Mouse (Mus musculus): ENCODE results near the gene Akr1c18. TPM values are rescaled to one million over a fixed set of nuclear protein-coding genes. Genes with fewer than 3 reads are reported as not detected.

Gene Akr1c18
- total and polyA plus RNA-seq, 2 experiments from 2014 or later = not detected

DNA sequence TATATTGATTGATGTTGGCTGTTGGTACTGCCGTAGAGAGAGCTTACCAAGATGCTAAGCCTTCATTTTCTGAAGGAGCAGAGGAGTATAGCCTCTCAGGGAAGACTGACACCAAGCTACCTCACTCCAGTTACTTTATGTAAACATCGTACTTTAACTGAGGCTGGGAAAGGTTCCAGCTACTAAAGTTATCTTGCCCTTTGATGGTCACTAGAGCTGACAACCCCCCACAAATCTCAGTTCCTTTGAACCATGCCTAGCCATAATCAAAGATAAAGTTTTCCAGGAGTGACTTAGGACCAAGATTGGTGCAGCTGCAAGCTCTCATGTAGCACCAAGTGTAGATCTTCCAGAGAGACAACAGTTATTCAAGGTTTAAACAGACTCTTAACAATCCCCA, 22.5 kb upstream of the Akr1c18 start:
- H3K4me2 ChIP-seq (ENCODE audit: low read depth, low read length) = no peak overlapping the region
- H3K9me3 ChIP-seq (ENCODE audit: low read length) = no peaks in the 10 kb centered on the region
- H3K27me3 ChIP-seq (ENCODE audit: insufficient read depth, low read length) = no peaks in the 10 kb centered on the region
- ATAC-seq (no peak), DNase-seq (ENCODE audit: low spot score) (no peak)
- H3K9ac ChIP-seq (replicated peaks; ENCODE audit: low read length) = no peak overlapping the region
- no peak overlapping the region for H3K27ac ChIP-seq
- no peak for TF ChIP-seq CTCF (IDR thresholded peaks at IDR 0.05; ENCODE audit: low read depth)
- no peaks in the 10 kb centered on the region for H3K36me3 ChIP-seq (ENCODE audit: insufficient read depth, low read length)
- WGBS = 71% methylated on average over 2 of the region's 2 CpGs
- no peak overlapping the region for H3K4me3 ChIP-seq (ENCODE audit: low read length)
- no peaks in the 10 kb centered on the region for H3K4me1 ChIP-seq (ENCODE audit: insufficient read depth, low read length)

DNA sequence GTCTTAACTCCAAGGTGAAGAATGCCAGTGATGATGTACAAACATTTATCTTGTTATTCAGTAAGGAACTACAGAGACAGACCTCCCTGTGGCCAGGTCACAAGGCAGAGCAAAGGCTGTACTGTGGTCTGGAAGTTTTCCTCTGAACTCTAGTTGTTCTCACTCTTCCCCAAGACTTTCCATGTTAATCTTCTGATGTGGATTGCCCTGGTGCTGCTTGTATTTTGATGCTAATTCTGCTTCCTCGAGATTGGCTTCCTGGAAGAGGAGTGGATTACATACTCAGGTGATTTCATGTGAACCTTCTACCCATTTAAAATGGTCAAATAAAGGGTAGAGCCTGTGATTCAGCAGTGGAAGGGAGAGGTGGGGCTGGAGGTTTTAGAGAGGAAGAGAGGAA, 17.6 kb upstream of the Akr1c18 start:
- Histone ChIP-seq H3K9me3 (ENCODE audit: low read length) (no peaks in the 10 kb centered on the region), H3K27ac (no peak overlapping the region), H3K27me3 (ENCODE audit: insufficient read depth, low read length) (no peaks in the 10 kb centered on the region), H3K4me1 (ENCODE audit: insufficient read depth, low read length) (no peaks in the 10 kb centered on the region), H3K4me3 (ENCODE audit: low read length) (no peak overlapping the region), H3K36me3 (ENCODE audit: insufficient read depth, low read length) (no peaks in the 10 kb centered on the region), H3K9ac (replicated peaks; ENCODE audit: low read length) (no peak overlapping the region), H3K4me2 (ENCODE audit: low read depth, low read length) (no peak overlapping the region)
- WGBS = 44% methylated on average over 1 of the region's 1 CpGs
- DNase-seq (ENCODE audit: low spot score) (no peak), ATAC-seq (no peak)
- no peak for TF ChIP-seq CTCF (IDR thresholded peaks at IDR 0.05; ENCODE audit: low read depth)

DNA sequence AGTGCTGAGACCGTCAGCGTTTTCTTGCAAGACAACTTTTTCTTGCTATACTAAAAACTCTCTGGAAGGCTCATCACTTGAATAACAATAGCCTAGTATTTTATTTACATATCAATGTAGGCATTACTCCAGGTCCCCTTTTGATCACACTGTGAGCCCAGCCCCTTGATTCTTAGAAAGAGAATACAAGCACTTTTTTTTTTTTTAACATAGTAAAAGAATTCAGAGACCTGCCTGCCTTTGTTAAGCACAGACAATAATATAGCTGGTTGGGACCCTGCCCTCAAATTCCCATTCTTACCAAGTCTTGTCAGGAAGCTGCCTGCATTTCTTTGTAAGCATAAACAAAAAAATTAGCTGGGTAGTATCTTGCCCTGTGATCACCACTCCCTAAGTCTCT, 4.8 kb upstream of the Akr1c18 start:
- Histone ChIP-seq H3K9me3 (ENCODE audit: low read length) (peaks cover 4% of the 10 kb centered on the region; the same call in 1 of the 2 replicates), H3K36me3 (ENCODE audit: insufficient read depth, low read length) (no peaks in the 10 kb centered on the region), H3K27ac (no peak overlapping the region), H3K4me3 (ENCODE audit: low read length) (no peak overlapping the region), H3K4me1 (ENCODE audit: insufficient read depth, low read length) (no peaks in the 10 kb centered on the region), H3K4me2 (ENCODE audit: low read depth, low read length) (no peak overlapping the region), H3K27me3 (ENCODE audit: insufficient read depth, low read length) (no peaks in the 10 kb centered on the region), H3K9ac (replicated peaks; ENCODE audit: low read length) (no peak overlapping the region)
- no peak for ATAC-seq
- TF ChIP-seq CTCF (IDR thresholded peaks at IDR 0.05; ENCODE audit: low read depth) = no peak
- DNase-seq (ENCODE audit: low spot score) = no peak
- 25% methylated on average over 2 of the region's 2 CpGs for WGBS

DNA sequence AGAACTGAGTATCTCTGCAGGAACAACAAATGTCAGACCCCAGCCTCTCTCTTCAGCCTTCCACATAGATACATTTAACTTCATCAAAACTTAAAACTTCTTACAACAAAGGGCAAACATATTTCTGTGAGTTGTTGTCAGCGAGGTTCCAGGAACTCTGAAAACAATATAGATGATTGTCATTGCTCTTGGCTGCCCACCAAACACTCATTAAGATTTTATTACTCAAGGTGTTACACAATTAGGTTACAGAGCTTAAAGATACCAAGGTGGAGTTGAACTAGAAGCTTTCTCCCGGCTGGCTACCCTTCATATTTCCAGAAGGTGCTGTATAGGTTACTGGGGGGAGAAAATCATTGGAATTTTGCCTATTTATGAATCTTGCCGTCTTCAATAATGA, 3.1 kb upstream of the Akr1c18 start:
- Histone ChIP-seq H3K9ac (replicated peaks; ENCODE audit: low read length) (no peak overlapping the region), H3K4me2 (ENCODE audit: low read depth, low read length) (no peak overlapping the region), H3K27me3 (ENCODE audit: insufficient read depth, low read length) (no peaks in the 10 kb centered on the region), H3K4me1 (ENCODE audit: insufficient read depth, low read length) (no peaks in the 10 kb centered on the region), H3K36me3 (ENCODE audit: insufficient read depth, low read length) (no peaks in the 10 kb centered on the region), H3K9me3 (ENCODE audit: low read length) (peaks cover 4% of the 10 kb centered on the region; the same call in 1 of the 2 replicates), H3K27ac (no peak overlapping the region), H3K4me3 (ENCODE audit: low read length) (no peak overlapping the region)
- no peak for DNase-seq (ENCODE audit: low spot score)
- 67% methylated on average over 3 of the region's 3 CpGs for WGBS
- TF ChIP-seq CTCF (IDR thresholded peaks at IDR 0.05; ENCODE audit: low read depth) = no peak
- ATAC-seq = no peak

DNA sequence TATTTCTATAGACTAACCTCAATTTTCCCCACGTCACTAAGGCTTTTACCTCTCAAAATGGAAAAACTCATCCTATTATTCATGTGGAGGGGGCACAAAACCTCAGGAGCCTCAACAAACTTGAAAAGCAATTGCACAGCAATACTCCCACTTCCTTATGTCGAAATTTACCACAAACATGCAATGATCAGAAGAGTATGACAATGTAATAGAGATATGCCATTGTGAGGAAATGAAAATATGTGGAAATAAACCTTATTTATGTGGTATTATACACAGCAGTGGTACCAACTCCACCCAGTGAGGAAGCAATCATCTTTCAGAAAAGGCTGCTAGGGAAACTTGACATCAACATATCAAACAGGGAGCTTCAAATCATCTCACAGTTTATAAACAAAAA, 2.5 kb upstream of the Akr1c18 start:
- 65% methylated on average over 2 of the region's 2 CpGs for WGBS
- no peaks in the 10 kb centered on the region for H3K4me1 ChIP-seq (ENCODE audit: insufficient read depth, low read length)
- no peak for ATAC-seq

DNA sequence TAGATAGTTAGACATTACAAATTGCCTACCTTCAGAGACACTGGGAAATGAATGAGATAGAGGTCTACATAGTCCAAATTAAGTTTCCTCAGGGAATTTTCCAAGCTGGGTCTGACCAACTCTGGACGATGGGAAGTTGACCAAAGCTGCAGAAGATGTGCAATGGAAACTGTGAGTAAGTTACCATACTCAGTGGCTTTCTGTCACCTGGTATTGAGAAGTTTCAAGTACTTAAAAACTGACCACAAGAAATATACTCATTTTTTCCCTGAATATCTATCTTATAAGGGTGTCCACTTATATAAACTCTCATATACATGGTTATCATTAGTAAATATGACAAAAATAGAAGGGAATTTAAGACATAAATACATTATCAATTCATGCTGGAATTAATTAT, 6.2 kb downstream of the Akr1c18 start:
- 79% methylated on average over 1 of the region's 1 CpGs for WGBS
- DNase-seq (ENCODE audit: low spot score) = no peak
- no peak for ATAC-seq

More for the DNA sequence above, 2.5 kb upstream of the Akr1c18 start:
- no peak overlapping the region for H3K9ac ChIP-seq (replicated peaks; ENCODE audit: low read length)
- H3K9me3 ChIP-seq (ENCODE audit: low read length) = peaks cover 4% of the 10 kb centered on the region; the same call in 1 of the 2 replicates
- H3K27ac ChIP-seq = no peak overlapping the region
- H3K4me2 ChIP-seq (ENCODE audit: low read depth, low read length) = no peak overlapping the region
- H3K4me3 ChIP-seq (ENCODE audit: low read length) = no peak overlapping the region
- TF ChIP-seq CTCF (IDR thresholded peaks at IDR 0.05; ENCODE audit: low read depth) = no peak
- no peaks in the 10 kb centered on the region for H3K36me3 ChIP-seq (ENCODE audit: insufficient read depth, low read length)
- H3K27me3 ChIP-seq (ENCODE audit: insufficient read depth, low read length) = no peaks in the 10 kb centered on the region
- no peak for DNase-seq (ENCODE audit: low spot score)

DNA sequence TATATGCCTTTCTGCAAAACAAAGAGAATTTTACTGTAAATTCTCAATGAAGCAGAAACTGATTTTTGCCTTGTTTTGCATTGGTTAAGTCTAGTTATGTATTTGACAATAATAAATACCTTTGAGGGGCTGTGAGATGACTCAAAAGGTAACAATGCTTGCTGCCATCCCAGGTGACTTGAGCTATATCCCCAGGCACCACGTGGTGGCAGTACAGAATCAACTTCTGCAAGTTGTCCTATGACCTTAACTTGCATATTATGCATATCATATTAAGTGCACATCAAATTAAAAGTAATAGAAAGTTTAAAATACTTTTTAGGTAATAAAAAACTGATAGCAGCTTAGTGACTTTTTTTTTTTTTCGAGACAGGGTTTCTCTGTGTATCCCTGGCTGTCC, 17.4 kb downstream of the Akr1c18 start:
- WGBS = 31% methylated on average over 2 of the region's 2 CpGs
- Histone ChIP-seq H3K27me3 (ENCODE audit: insufficient read depth, low read length) (no peaks in the 10 kb centered on the region), H3K36me3 (ENCODE audit: insufficient read depth, low read length) (no peaks in the 10 kb centered on the region), H3K4me3 (ENCODE audit: low read length) (no peak overlapping the region), H3K9ac (replicated peaks; ENCODE audit: low read length) (no peak overlapping the region), H3K27ac (no peak overlapping the region), H3K9me3 (ENCODE audit: low read length) (no peaks in the 10 kb centered on the region), H3K4me2 (ENCODE audit: low read depth, low read length) (no peak overlapping the region), H3K4me1 (ENCODE audit: insufficient read depth, low read length) (no peaks in the 10 kb centered on the region)
- TF ChIP-seq CTCF (IDR thresholded peaks at IDR 0.05; ENCODE audit: low read depth) = peak; percentile 33; the same call in 1 of the 2 replicates
- DNase-seq (ENCODE audit: low spot score) = peak; percentile 8
- no peak for ATAC-seq

More for the DNA sequence above, 6.2 kb downstream of the Akr1c18 start:
- Histone ChIP-seq H3K9me3 (ENCODE audit: low read length) (no peaks in the 10 kb centered on the region), H3K9ac (replicated peaks; ENCODE audit: low read length) (no peak overlapping the region), H3K36me3 (ENCODE audit: insufficient read depth, low read length) (no peaks in the 10 kb centered on the region), H3K4me1 (ENCODE audit: insufficient read depth, low read length) (no peaks in the 10 kb centered on the region), H3K4me3 (ENCODE audit: low read length) (no peak overlapping the region), H3K4me2 (ENCODE audit: low read depth, low read length) (no peak overlapping the region), H3K27me3 (ENCODE audit: insufficient read depth, low read length) (no peaks in the 10 kb centered on the region), H3K27ac (no peak overlapping the region)
- TF ChIP-seq CTCF (IDR thresholded peaks at IDR 0.05; ENCODE audit: low read depth) = no peak

All from hindbrain, postnatal 0 days (tissue).